Mouse (Mus musculus) erythroid progenitor cell, adult 5-6 weeks (primary cell): ENCODE measurements around the gene Rmi2. TPM values are rescaled to one million over a fixed set of nuclear protein-coding genes. Genes with fewer than 3 reads are reported as not detected.
"Not testable (repeated sequence)": the region's sequence is repeated elsewhere in the genome, so short reads cannot be mapped to it uniquely, and the experiment has no call there.

Source experiments
- ATAC-seq: replicated peaks from 2 replicates; pipeline ENCODE4 v1.8.0; 2016; ENCODE audit warnings: moderate number of reproducible peaks, mild to moderate bottlenecking, moderate TSS enrichment, inconsistent platforms; ENCODE audit not compliant: poor library complexity, low FRiP score, severe bottlenecking
- total RNA-seq, 2 experiments: library from RNA; stranded (forward) in 1 of 2; stranded (reverse) in 1 of 2; fragments of 150-400 nt in 1 of 2; fragments of 186-747, 209-891 nt in 1 of 2; gene quantifications; 2 replicates each; pipeline versions ENCODE4 v1.2.3 to v1.2.4; 2015 to 2017; ENCODE audit warnings: low replicate concordance in 2 of 2

Gene Rmi2
- total RNA-seq (2015; ENCODE audit: low replicate concordance) (1.3 and 3.6 TPM in 2 replicates), total RNA-seq (2017; ENCODE audit: low replicate concordance) (2.0 and 3.2 TPM in 2 replicates)

- peak; percentile 96 for ATAC-seq
Measured at GRCm38 (mm10) chr16:10834911-10835587, at the start of gene Rmi2. Rmi2 (plus strand) TSS chr16:10835059.

GRCm38 (mm10) chr16:10785371-10786231 is 49.3 kb upstream of the Rmi2 start, which contains the start of gene Socs1:
Socs1 (minus strand) TSS chr16:10785536.
- peak; percentile 70 for ATAC-seq

- ATAC-seq = peak; percentile 75
Measured at GRCm38 (mm10) chr16:10786288-10786687, 48.6 kb upstream of the Rmi2 start.

GRCm38 (mm10) chr16:10786782-10787547 is 47.9 kb upstream of the Rmi2 start:
- 0 out of 2 replicates have a peak, but pooled peaks have one; percentile 7 for ATAC-seq

- ATAC-seq = no peak
Measured at GRCm38 (mm10) chr16:10787548-10788058, 47.3 kb upstream of the Rmi2 start.

- ATAC-seq = no peak
Measured at GRCm38 (mm10) chr16:10788271-10788670, 46.6 kb upstream of the Rmi2 start, which contains the start of gene Tnp2. Tnp2 (minus strand) TSS chr16:10788660.

GRCm38 (mm10) chr16:10788866-10789265 is 46.0 kb upstream of the Rmi2 start:
- ATAC-seq = no peak

GRCm38 (mm10) chr16:10790702-10791101 is 44.2 kb upstream of the Rmi2 start, which contains the start of gene Prm3:
Prm3 (minus strand) TSS chr16:10790914.
- no peak for ATAC-seq

GRCm38 (mm10) chr16:10796034-10796433 is 38.8 kb upstream of the Rmi2 start, which contains the start of gene Prm2:
Prm2 (minus strand) TSS chr16:10796134.
- ATAC-seq = no peak

- ATAC-seq = not testable (repeated sequence)
Measured at GRCm38 (mm10) chr16:10802420-10802819, 32.4 kb upstream of the Rmi2 start.

- no peak for ATAC-seq
Measured at GRCm38 (mm10) chr16:10805789-10806527, 28.9 kb upstream of the Rmi2 start, which contains the start of gene Prm1. Prm1 (minus strand) TSS chr16:10805839.

GRCm38 (mm10) chr16:10810376-10810775 is 24.5 kb upstream of the Rmi2 start:
- ATAC-seq = no peak

GRCm38 (mm10) chr16:10812865-10813371 is 21.9 kb upstream of the Rmi2 start, which contains the start of gene Gm11172:
Gm11172 (plus strand) TSS chr16:10812915.
- no peak for ATAC-seq

- no peak for ATAC-seq
Measured at GRCm38 (mm10) chr16:10813726-10814125, 21.1 kb upstream of the Rmi2 start.

- no peak for ATAC-seq
Measured at GRCm38 (mm10) chr16:10814864-10815263, 20.0 kb upstream of the Rmi2 start.

GRCm38 (mm10) chr16:10818579-10819135 is 16.2 kb upstream of the Rmi2 start:
- no peak for ATAC-seq

- no peak for ATAC-seq
Measured at GRCm38 (mm10) chr16:10819966-10820365, 14.9 kb upstream of the Rmi2 start.

GRCm38 (mm10) chr16:10821387-10821786 is 13.5 kb upstream of the Rmi2 start:
- ATAC-seq = no peak
